Mouse (Mus musculus): ENCODE measurements around the gene Inpp5a.

DNA sequence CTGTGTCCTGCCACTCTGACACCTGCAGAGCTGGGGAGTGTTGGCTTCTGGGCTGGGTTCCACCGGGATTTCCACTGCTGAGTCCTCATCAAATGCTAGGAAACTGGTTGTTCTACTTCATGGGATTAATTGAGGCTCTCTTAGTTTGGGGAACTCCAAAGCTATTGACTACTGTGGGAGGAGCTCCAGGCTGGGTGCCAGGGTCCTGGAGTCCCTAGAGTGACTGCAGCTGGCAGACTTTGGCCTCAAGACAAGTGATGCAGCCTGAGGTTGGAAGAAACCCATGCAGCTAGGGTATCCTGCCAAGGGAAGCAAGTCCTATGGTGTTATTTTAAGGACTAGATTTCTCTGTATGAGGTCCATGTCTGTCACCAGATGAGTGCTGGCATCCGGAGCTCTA, 149.6 kb downstream of the Inpp5a start:
- TF ChIP-seq CTCF (IDR thresholded peaks at IDR 0.05; ENCODE audit: low read depth): no peak
- TF ChIP-seq EP300 (IDR thresholded peaks at IDR 0.05; ENCODE audit: low read depth): no peak

Measured in heart, postnatal 0 days (tissue).